In genomic region chr6:49919813-49920170, GRCm38 (mm10) we compare ENCODE assay signal across 15 mouse cellular contexts.
"Had no signal": no experiment of that assay in that cellular context is flagged by ENCODE, and none has a peak within 500 bp of the region (broad histone marks: within the 10 kb centered on the region; RNA-seq: fewer than 3 reads in every experiment).

No protein-coding gene starts in this region.

- H3K27me3 ChIP-seq: heart, embryonic 15.5 days; hindbrain, embryonic 15.5 days; kidney, embryonic 15.5 days; liver, embryonic 12.5 days had no signal

- H3K9ac ChIP-seq: heart, embryonic 13.5 days; heart, embryonic 15.5 days; hindbrain, embryonic 15.5 days; kidney, embryonic 15.5 days; limb, embryonic 13.5 days; limb, embryonic 15.5 days; liver, embryonic 12.5 days; liver, embryonic 14.5 days had no signal

- H3K4me1 ChIP-seq: heart, embryonic 13.5 days; heart, embryonic 15.5 days; hindbrain, embryonic 15.5 days; limb, embryonic 13.5 days; limb, embryonic 15.5 days; liver, embryonic 12.5 days had no signal

- DNase-seq: gastrocnemius, postnatal 14 days; gastrocnemius, postnatal 36 days; heart, postnatal 36 days had no signal

- H3K4me3 ChIP-seq: heart, embryonic 13.5 days; heart, embryonic 15.5 days; hindbrain, embryonic 15.5 days; kidney, embryonic 15.5 days; limb, embryonic 13.5 days; limb, embryonic 15.5 days; liver, embryonic 12.5 days had no signal

- ATAC-seq: hindbrain, postnatal 0 days; intestine, embryonic 16.5 days; liver, embryonic 12.5 days had no signal

- H3K36me3 ChIP-seq: heart, embryonic 13.5 days; heart, embryonic 15.5 days; hindbrain, embryonic 15.5 days; kidney, embryonic 15.5 days; limb, embryonic 13.5 days; limb, embryonic 15.5 days; liver, embryonic 12.5 days had no signal

- H3K4me2 ChIP-seq: heart, embryonic 11.5 days; heart, embryonic 13.5 days; heart, embryonic 15.5 days; hindbrain, embryonic 15.5 days; limb, embryonic 13.5 days; limb, embryonic 15.5 days; liver, embryonic 12.5 days had no signal

- H3K27ac ChIP-seq: heart, embryonic 13.5 days; heart, embryonic 15.5 days; hindbrain, embryonic 15.5 days; hindbrain, postnatal 0 days; kidney, postnatal 0 days; limb, embryonic 13.5 days; limb, embryonic 15.5 days; liver, embryonic 12.5 days; liver, embryonic 14.5 days had no signal

- H3K9me3 ChIP-seq: heart, embryonic 13.5 days; heart, embryonic 15.5 days; hindbrain, embryonic 15.5 days; kidney, embryonic 15.5 days; limb, embryonic 13.5 days; limb, embryonic 15.5 days; liver, embryonic 12.5 days had no signal
